Mouse (Mus musculus) spleen, postnatal 4 days (tissue): ENCODE results near the gene Atraid.

Experiments
- DNase-seq, 2 experiments: peaks; one replicate each; pipeline ENCODE4 v3.0.0; 2022; ENCODE audit warnings: low spot score in 2 of 2

Atraid gene

GRCm38 (mm10) chr5:31094799-31095691 lies 46.9 kb downstream of the Atraid start:
- DNase-seq = peak; percentile 49 to 76

GRCm38 (mm10) chr5:31095711-31096480 lies 47.8 kb downstream of the Atraid start:
- no peak for DNase-seq
